Comparison of ENCODE assay signal across 8 mouse cellular contexts in the genomic region with DNA sequence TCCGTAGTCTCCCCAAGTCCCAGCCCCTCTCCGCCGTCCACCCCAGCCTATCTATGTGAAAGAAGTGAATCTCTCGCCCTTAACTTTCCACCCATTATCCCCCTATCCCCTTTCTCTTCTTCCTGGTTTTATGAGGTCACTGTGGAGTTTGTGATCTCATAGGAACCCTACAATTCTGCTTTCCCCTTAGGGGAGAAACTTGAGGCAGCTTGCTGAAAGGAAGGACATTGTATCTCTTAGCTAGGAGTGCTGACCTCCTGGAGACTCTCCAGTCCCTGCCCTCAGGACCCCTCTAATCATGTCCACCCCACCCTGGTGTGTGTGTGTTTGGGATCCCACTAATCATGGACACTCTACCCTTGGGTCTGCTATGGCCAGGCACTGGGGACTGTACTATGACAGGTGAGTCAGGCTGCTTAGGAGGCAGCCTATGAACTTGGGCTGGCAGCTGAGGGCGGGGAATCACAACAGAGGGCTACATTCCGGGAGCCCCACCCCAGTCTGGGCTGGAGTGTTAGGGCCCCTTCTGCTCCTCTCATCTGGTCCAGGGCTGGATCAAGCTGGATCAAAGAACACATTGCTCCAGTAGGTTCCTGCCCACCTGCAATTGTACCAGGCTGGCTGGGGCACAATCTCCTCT. TPM values are rescaled to one million over a fixed set of nuclear protein-coding genes. Genes with fewer than 3 reads are reported as not detected.
DNase-seq lines count a peak whose midpoint lies in the region; ATAC-seq and TF ChIP-seq lines count a peak whose summit lies in the region.

No protein-coding gene starts in this region.

- H3K4me3 ChIP-seq in G1E (ENCODE audit: low read depth, low read length): peak overlapping the region; percentile 88
- peak overlapping the region; percentile 67 for H3K4me3 ChIP-seq in hindbrain, embryonic 12.5 days
- H3K4me3 ChIP-seq in liver, adult 2 months (ENCODE audit: insufficient read depth, low read depth, low read length): peak overlapping the region; percentile 84

- H3K4me1 ChIP-seq in G1E (ENCODE audit: insufficient read depth, low read depth, low read length): peaks cover 54% of the 10 kb centered on the region
- peaks cover 43% of the 10 kb centered on the region for H3K4me1 ChIP-seq in hindbrain, embryonic 12.5 days
- no peaks in the 10 kb centered on the region for H3K4me1 ChIP-seq in liver, adult 2 months (ENCODE audit: control insufficient read depth, insufficient read depth, low read length)

- no peaks in the 10 kb centered on the region for H3K9me3 ChIP-seq in G1E (replicated peaks)
- H3K9me3 ChIP-seq in hindbrain, embryonic 12.5 days (replicated peaks): no peaks in the 10 kb centered on the region

- peak overlapping the region; percentile 46 for H3K27ac ChIP-seq in hindbrain, embryonic 12.5 days
- peak overlapping the region; percentile 33 for H3K27ac ChIP-seq in liver, adult 2 months (replicated peaks; ENCODE audit: insufficient read depth, low read depth, low read length)

- DNase-seq in adrenal gland, postnatal 14 days: peak; percentile 19
- DNase-seq in adrenal gland, postnatal 10 days: no peak
- DNase-seq in G1E (ENCODE audit: low spot score) (peak; percentile 47), adipocyte (ENCODE audit: low spot score) (no peak)
- DNase-seq in liver, adult 2 months (ENCODE audit: extremely low read depth, low read depth, low spot score): no peak
- peak; percentile 23 to 28 for DNase-seq in natural killer cell, adult 2 months (ENCODE audit: low spot score in 2 of 2)
- no peak for DNase-seq in ovary, postnatal 10 days (ENCODE audit: low spot score)

- 0 out of 2 replicates have a peak, but pooled peaks cover 2% of the 10 kb centered on the region for H3K27me3 ChIP-seq in G1E (ENCODE audit: insufficient read depth, low read length)
- no peaks in the 10 kb centered on the region for H3K27me3 ChIP-seq in hindbrain, embryonic 12.5 days
- H3K27me3 ChIP-seq in liver, adult 2 months (ENCODE audit: control insufficient read depth, insufficient read depth, low read length): no peaks in the 10 kb centered on the region

- TF ChIP-seq CTCF in G1E (IDR thresholded peaks at IDR 0.05; ENCODE audit: low read depth, low read length): no peak
- TF ChIP-seq CTCF in liver, adult 2 months (IDR thresholded peaks at IDR 0.05; ENCODE audit: low read depth, low read length): no peak

- peaks cover 46% of the 10 kb centered on the region for H3K36me3 ChIP-seq in G1E (replicated peaks)
- peaks cover 11% of the 10 kb centered on the region for H3K36me3 ChIP-seq in hindbrain, embryonic 12.5 days
- H3K36me3 ChIP-seq in liver, adult 2 months (ENCODE audit: control insufficient read depth, insufficient read depth, low read length): peaks cover under 1% of the 10 kb centered on the region; the same call in 1 of the 2 replicates

- H3K79me2 ChIP-seq in liver, adult 2 months (ENCODE audit: control insufficient read depth, insufficient read depth, low read length): peaks cover 6% of the 10 kb centered on the region; the same call in 1 of the 2 replicates

- no peak for TF ChIP-seq POLR2A in liver, adult 2 months (IDR thresholded peaks at IDR 0.05; ENCODE audit: extremely low read depth, insufficient read depth, low read length)

- H3K4me2 ChIP-seq in hindbrain, embryonic 12.5 days (replicated peaks): peak overlapping the region; percentile 86

- WGBS in hindbrain, embryonic 12.5 days: 26% methylated on average over 6 of the region's 6 CpGs
- 25% methylated on average over 6 of the region's 6 CpGs for WGBS in liver, adult 2 months

- peak overlapping the region; percentile 75 for H3K9ac ChIP-seq in hindbrain, embryonic 12.5 days
- peak overlapping the region; percentile 11 for H3K9ac ChIP-seq in liver, adult 2 months (ENCODE audit: low read depth, low read length)

- ATAC-seq in G1E (ENCODE audit: extremely low read depth, insufficient number of reproducible peaks, low FRiP score, poor library complexity, severe bottlenecking): no peak
- no peak for ATAC-seq in hindbrain, embryonic 12.5 days (ENCODE audit: low FRiP score)

RNA-seq across cellular contexts. Expression of a gene that starts 1.1 kb away (rescaled TPM):
- 7.2 and 11.6 TPM in 2 replicates for total RNA-seq in adrenal gland, postnatal 14 days (2021)
- 10 to 100 TPM in 1 of 2 experiments, 1 to 10 TPM in 1; 5.7 to 10.6 TPM for total RNA-seq in adrenal gland, postnatal 10 days (2021)
- 27.2 and 44.5 TPM in 2 replicates for total RNA-seq in G1E (2014; fragmentation: Nextera tagmentation)
- total RNA-seq in G1E (2017): 9.5 and 11.4 TPM in 2 replicates
- polyA plus RNA-seq in G1E (2012): 11.0 and 14.5 TPM in 2 replicates
- polyA plus RNA-seq in hindbrain, embryonic 12.5 days (2016; fragmentation: Nextera tagmentation; extraction: Ambion mirVana): 8.3 and 10.8 TPM in 2 replicates
- total RNA-seq in liver, adult 2 months (2014; rRNA removed): 0.74 and 1.5 TPM in 2 replicates
- 4.3 and 5.6 TPM in 2 replicates for polyA plus RNA-seq in liver, adult 2 months (2012; rRNA removed)

RNA-seq across cellular contexts. Expression of a gene that starts 1.1 kb away (rescaled TPM):
- 30.1 and 35.9 TPM in 2 replicates for total RNA-seq in adrenal gland, postnatal 14 days (2021)
- total RNA-seq in adrenal gland, postnatal 10 days (2021): 10 to 100 TPM; 25.0 to 29.9 TPM
- total RNA-seq in G1E (2014; fragmentation: Nextera tagmentation) (92.8 and 98.9 TPM in 2 replicates), G1E (2017) (20.6 and 23.3 TPM in 2 replicates)
- polyA plus RNA-seq in G1E (2012): 192 and 269 TPM in 2 replicates
- polyA plus RNA-seq in hindbrain, embryonic 12.5 days (2016; fragmentation: Nextera tagmentation; extraction: Ambion mirVana): 32.4 and 34.3 TPM in 2 replicates
- total RNA-seq in liver, adult 2 months (2014; rRNA removed): 0.74 and 1.1 TPM in 2 replicates
- 10.7 and 15.0 TPM in 2 replicates for polyA plus RNA-seq in liver, adult 2 months (2012; rRNA removed)

RNA-seq across cellular contexts. Expression of a gene that starts 1.2 kb away (rescaled TPM):
- 0.38 and 0.85 TPM in 2 replicates for total RNA-seq in adrenal gland, postnatal 14 days (2021)
- total RNA-seq in adrenal gland, postnatal 10 days (2021): 1 to 10 TPM in 1 of 2 experiments, under 1 TPM in 1; 0.51 to 1.2 TPM
- total RNA-seq in G1E (2014; fragmentation: Nextera tagmentation): not detected in 2 replicates
- 0.06 and 0.11 TPM in 2 replicates for total RNA-seq in G1E (2017)
- polyA plus RNA-seq in G1E (2012): 0.05 and 0.06 TPM in 2 replicates
- 0.23 and 0.25 TPM in 2 replicates for polyA plus RNA-seq in hindbrain, embryonic 12.5 days (2016; fragmentation: Nextera tagmentation; extraction: Ambion mirVana)
- total RNA-seq in liver, adult 2 months (2014; rRNA removed): 0.07 TPM in 1 of 2 replicates, not detected in the other
- 0.05 and 0.06 TPM in 2 replicates for polyA plus RNA-seq in liver, adult 2 months (2012; rRNA removed)

RNA-seq across cellular contexts. Expression of a gene that starts 11.1 kb away (rescaled TPM):
- total RNA-seq in adrenal gland, postnatal 14 days (2021): 7.4 and 12.8 TPM in 2 replicates
- total RNA-seq in adrenal gland, postnatal 10 days (2021): 1 to 10 TPM; 4.2 to 9.7 TPM
- total RNA-seq in G1E (2014; fragmentation: Nextera tagmentation): 39.2 and 56.5 TPM in 2 replicates
- total RNA-seq in G1E (2017): 7.9 and 10.5 TPM in 2 replicates
- polyA plus RNA-seq in G1E (2012): 41.8 and 58.3 TPM in 2 replicates
- 7.6 and 8.0 TPM in 2 replicates for polyA plus RNA-seq in hindbrain, embryonic 12.5 days (2016; fragmentation: Nextera tagmentation; extraction: Ambion mirVana)
- total RNA-seq in liver, adult 2 months (2014; rRNA removed): 0.65 and 1.6 TPM in 2 replicates
- 13.0 and 22.7 TPM in 2 replicates for polyA plus RNA-seq in liver, adult 2 months (2012; rRNA removed)

RNA-seq across cellular contexts. Expression of a gene that starts 15.5 kb away (rescaled TPM):
- 4.2 and 4.6 TPM in 2 replicates for total RNA-seq in adrenal gland, postnatal 14 days (2021)
- 1 to 10 TPM; 2.1 to 4.0 TPM for total RNA-seq in adrenal gland, postnatal 10 days (2021)
- total RNA-seq in G1E (2014; fragmentation: Nextera tagmentation): not detected in 2 replicates
- 0.11 and 0.12 TPM in 2 replicates for total RNA-seq in G1E (2017)
- not detected in 2 replicates for polyA plus RNA-seq in G1E (2012)
- polyA plus RNA-seq in hindbrain, embryonic 12.5 days (2016; fragmentation: Nextera tagmentation; extraction: Ambion mirVana): 0.10 and 0.22 TPM in 2 replicates
- total RNA-seq in liver, adult 2 months (2014; rRNA removed): 0.07 TPM in 1 of 2 replicates, not detected in the other
- 0.07 and 0.20 TPM in 2 replicates for polyA plus RNA-seq in liver, adult 2 months (2012; rRNA removed)

Comparison
In these comparisons a context has a peak if more than half of its experiments do, and no peak if none do; other contexts are left out.
1. DNase-seq: peak in adrenal gland, postnatal 14 days (single experiment), G1E (single experiment) and natural killer cell, adult 2 months (2 of 2); none in adrenal gland, postnatal 10 days (single experiment), liver, adult 2 months (single experiment), ovary, postnatal 10 days (single experiment) and adipocyte (single experiment).
2. RNA of a gene that starts 1.1 kb away (total RNA-seq): 20.6 to 98.9 TPM in G1E, 30.1 to 35.9 TPM in adrenal gland, postnatal 14 days and 25.0 to 29.9 TPM in adrenal gland, postnatal 10 days; 0.74 to 1.1 TPM in liver, adult 2 months; every median in the first group is over 10 times any median in the second.
3. Peak in every context shown above with its lines, with median percentiles within 50 percentile points of each other: H3K4me3 ChIP-seq.